Mouse (Mus musculus): ENCODE results near the gene Bcr.
"Not testable (repeated sequence)": the region's sequence is repeated elsewhere in the genome, so short reads cannot be mapped to it uniquely, and the experiment has no call there.

Bcr gene

DNA sequence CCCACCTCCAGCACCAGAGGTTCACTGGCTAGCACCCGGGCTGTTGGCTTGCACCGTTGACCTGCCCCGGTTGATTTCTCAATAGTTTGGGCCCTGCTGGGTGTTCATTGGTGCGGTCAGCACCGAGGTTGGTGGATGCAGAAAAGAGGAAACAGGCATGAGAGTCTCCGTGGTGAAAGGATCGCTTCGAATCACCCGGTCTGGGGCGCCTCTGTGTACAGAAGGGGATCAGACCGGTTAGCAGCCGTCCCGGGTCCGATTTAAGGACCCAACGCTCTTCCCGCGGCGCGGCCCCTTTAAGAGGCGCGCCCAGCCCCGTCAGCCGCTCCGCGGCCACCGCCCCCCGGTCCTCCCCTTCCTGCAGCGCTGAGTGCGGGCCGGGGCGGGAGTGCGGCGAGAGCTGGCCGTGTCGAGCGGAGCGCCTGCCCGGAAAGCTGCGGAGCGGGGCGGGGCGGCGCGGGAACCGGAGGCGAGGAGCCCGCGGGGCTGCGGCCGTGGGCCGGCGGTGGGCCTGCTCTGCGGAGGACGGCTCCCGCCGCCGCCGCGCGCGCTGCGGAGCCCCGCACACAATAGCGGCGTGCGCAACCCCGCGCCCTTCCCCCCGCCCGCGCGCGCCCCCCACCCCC lies at the start of gene Bcr:
TSS of gene Bcr (plus strand) at position 376 of the 626 bp plus-strand sequence.
- DNase-seq = peak; percentile 79

DNA sequence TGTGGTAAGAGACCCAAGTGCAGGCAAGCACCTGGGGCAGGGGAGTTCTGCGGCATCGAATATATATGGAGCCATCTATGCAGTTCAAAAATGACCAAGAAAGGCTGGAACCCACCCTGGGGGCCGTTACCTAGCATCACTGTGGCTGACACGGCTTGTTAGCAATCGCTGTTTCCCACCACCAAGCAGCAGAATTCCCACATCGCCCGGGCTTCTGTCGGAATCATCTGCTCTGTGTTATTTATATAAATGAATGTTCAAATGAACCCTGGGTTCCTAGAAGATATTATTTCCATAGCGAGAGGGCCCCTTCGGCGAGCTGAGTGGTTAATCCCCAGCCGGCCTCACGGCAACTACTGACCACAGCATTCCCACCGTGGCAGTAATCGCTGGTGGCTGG lies 49.7 kb upstream of the Bcr start:
- no peak for DNase-seq

DNA sequence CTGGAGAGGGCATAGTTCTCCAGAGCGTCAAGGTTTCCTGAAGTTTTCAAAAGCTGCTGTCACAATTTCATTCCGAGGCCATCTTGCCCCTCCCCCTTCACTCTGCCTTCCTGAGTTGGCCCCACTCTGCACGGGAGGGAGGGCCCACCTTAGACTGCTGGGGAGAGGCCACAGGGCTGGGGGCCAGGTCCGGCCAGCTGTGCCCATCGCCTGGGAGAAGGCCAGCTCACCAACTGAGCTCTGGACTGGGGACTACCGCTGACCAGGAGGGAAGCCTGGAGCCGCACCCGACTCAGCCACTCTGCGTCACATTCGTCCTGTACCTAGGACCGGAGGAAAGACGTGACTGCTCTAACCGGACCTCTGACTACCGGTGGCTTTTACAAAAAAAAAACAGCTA lies 44.9 kb upstream of the Bcr start:
- DNase-seq = no peak

DNA sequence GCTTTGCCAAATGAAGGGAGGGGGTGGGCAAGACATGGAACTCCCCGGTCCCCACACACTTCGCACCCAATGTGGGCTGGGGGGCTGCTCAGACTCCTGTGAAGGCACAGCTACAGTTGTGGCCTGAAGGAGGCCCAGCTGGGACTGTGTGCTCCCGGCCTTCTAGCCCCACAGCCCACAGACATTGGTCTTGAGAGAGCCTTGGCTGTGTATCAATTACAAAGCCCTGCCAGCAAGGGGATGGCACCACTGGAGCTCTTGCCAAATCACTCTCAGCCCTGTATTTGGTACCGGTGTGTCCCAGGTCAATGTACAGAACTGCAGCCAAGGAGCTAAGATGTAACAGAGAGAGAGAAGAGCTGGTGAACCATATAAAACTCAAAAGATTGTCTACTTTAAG lies 43.9 kb upstream of the Bcr start:
- no peak for DNase-seq

DNA sequence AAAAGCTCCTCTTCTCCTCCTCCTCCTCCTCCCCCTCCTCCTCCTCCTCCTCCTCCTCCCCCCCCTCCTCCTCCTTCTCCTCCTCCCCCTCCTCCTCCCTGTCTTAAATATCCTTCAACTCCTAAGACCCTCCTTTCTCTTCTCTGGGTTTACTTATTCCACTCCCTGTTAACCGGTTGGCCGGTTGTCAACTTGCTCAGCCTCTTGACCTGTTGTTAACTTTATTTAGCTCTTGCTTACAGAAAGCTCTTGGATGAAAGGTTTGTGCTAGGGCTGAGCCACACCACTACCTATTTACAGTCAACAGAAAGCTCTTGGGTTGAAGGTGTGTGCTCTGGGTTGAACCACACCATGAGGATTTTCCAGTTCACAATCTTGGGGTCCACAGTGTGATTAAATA lies 40.1 kb upstream of the Bcr start:
- DNase-seq = no peak

DNA sequence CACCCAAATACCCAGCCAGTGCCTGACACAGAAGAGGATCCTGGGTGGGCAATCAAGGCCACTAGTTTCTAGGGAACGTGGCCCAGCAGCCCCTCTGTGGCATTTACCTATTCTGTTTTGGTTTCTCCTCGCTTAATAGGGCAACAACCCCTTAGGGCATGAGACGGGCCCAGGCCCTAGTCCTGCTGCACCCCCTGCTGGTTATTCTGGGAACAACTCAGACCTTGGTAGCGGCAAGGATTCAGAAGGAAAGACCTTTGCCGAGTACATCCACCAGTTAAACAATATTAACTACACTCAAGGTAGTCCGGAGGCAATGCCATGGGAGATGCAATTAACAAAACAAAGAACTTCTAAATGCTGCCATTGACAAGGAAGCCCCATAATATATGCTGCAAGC lies 39.3 kb upstream of the Bcr start:
- DNase-seq = peak; percentile 66

DNA sequence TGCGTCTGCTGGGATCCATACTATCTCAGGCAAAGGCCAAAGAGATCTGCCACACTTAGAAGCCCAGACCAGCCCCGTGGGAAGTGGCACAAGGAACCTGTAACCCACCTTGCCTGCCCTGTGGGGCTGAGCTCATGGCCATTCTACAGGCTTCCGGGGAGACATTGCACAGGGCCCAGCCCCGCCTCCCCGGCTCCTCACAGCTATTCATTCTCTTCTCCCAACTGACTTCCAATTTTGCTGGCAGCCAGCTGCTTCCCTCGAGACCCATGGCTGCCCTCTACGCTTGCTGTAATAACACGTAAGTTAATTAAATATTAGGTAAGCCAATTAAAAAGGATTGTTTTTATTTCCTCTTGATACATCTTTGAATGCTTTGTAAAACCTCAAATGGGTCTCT lies 33.9 kb upstream of the Bcr start:
- no peak for DNase-seq

DNA sequence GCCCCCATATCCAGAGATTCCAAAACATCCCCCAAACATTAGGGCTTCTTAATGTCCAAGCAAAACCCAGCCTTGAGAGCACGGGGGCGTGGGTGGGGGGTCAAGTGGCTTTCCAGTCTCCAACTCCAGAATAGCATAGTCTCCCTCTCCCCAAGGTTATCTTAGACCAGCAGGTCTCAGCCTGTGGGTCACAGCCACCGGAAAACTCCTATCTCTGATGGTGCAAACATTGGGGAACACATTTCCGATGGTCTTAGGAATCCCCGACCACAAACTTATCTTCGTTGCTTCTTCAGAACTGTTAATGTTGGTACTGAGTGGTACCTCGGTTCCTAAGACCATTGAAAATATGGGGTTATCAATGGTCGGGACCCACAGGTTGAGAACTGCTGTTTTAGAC lies 31.6 kb upstream of the Bcr start:
- DNase-seq = no peak

DNA sequence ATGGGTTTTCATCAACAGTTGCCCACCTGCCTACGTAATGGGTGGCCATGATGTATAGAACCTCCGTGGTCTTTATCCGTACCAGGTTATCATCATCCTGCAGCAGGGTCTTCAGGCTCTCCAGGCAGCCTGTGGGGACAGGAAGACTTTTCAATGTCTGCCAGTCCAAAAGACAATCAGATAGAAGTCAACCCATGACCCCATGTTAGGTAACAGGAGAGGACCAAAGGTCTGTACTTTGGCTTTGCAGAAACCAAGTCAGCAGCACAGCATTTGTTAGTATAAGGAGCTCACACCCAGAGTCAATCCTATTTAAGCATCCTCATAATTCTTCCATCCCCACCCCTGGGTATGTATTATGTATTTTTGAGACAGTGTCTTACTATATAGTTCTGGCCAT lies 30.7 kb upstream of the Bcr start:
- no peak for DNase-seq

DNA sequence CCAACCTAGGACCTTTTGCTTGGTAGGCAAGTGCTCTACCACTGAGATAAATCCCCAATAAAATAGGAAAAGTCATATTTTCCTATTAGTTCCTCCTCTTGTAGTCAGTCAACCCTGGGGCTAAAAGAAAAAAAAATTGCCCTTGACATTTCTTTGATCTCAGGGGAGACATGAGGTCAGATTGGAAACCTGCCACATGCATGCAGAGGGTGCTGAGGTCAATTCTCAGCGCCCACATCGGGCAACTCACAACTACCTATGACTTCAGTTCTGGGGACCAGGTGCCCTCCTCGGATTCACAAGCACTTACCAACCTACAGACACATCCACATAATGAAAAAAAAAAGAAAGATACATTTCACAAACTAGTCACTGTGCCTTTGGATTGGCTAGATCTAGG lies 30.2 kb upstream of the Bcr start:
- DNase-seq = no peak

DNA sequence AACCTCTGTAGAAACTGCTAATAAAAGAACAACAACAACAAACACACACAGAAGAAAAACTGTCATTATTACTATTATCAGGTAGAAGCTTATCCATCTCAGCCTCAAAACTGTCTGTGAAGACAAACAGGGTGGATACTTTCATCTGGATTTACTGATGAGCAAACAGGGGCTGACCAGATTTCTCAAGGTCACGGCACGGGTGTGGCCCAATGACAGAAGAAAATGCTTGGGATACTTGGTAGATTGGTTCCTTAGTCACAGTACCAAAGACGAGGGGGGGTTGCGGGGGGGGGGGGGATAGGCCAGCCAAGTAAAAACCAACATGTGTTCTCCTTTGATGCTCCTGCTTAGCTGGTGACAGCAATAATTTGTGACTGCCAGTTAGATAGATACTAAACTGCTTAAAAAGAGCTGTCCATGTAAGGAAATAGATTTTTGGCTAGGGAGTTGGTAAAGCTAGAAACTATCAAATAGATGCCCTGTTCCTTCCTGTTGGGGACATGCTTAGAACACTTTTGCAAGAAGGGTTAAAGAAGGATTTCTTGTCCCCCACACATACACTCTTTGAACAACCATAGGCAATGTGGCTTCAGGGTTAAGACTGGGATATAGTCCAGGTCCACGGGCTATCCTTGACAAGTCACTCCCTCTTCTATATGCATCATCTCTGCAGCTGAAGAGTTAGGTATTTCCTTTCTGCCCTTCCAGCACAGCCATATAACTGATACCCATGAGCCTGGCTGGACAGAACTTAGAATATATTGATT lies 28.9 kb upstream of the Bcr start:
- DNase-seq = no peak

DNA sequence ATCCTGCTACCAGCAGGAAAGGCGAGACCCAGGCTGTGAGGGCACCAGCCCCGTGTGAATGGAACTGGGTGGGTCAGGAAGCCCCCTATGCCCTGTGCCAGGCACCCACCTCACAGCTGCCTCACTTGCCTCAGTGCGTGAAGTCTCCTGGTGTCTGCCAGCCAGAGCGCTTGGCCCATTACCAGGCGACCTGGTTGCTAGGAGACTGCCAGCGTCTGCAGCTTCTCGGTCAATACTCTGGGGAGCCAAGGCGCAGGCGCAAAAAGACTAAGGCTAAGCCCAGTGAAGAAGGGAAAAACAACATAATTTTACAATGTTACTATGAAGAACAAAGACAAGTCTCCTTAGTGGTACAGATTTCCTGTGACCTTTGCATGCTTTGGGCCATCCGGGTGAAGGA lies 28.0 kb upstream of the Bcr start, which contains the start of gene Rsph14:
TSS of gene Rsph14 (minus strand) at position 192 of the 400 bp plus-strand sequence.
- peak; percentile 61 for DNase-seq

DNA sequence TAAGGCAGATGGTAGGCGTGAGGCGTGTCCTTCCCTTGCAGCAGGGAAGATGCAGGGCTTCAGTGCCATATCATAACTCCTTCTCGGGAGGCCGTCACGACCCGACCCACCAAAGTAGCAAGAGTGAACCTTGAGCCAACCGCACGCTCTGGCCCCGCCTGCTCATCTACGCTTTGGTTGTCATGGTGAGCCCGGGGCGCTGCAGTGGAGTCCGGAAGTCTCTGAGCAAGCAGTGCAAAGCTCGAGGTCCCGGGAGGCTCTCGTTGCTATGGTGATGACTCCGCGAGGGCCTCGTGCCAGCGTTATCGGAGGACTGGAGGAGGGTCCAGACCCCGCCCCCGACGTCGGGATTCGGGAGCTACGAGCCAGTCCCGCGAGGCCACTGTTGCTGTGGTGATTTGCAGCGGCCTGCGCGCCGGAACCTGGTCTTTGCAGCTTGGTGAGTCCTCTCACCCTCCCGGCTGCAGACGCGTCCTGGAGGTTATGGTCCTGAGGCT lies 23.5 kb upstream of the Bcr start, which contains the start of gene Rab36:
TSS of gene Rab36 (plus strand) at position 176 of the 497 bp plus-strand sequence.
- DNase-seq = peak; percentile 85

DNA sequence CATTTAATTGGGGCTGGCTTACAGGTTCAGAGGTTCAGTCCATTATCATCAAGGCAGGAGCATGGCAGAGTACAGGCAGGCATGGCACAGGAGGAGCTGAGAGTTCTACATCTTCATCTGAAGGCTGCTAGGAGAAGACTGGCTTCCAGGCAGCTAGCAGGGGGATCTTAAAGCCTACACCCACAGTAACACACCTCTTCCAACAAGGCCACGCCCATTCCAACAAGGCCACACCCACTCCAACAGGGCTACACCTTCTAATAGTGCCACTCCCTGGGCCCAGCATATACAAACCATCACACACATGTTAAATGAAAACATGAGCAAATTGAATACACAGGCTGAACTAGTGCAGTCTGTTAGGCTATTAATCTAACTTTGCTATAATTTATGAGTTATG lies 18.3 kb upstream of the Bcr start:
- DNase-seq = not testable (repeated sequence)

DNA sequence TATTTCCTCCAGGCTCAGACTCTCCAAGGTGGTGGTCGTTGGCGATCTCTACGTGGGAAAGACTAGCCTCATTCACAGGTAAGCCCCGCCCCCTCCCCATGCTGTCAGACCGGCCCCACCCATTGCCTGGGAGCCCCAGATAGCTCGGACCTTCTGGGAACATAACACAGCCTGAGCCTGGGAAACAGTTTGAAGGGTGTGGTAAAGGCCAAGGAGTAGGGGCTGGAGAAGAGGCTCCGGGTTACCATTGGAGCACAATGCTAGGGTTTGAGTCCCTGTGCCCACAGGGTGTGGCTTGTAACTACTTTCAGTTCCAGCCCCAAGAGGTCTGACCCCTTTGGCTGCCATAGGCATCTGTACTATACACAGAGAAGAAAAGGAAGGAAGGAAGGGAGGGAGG lies 15.9 kb upstream of the Bcr start:
- DNase-seq = no peak

DNA sequence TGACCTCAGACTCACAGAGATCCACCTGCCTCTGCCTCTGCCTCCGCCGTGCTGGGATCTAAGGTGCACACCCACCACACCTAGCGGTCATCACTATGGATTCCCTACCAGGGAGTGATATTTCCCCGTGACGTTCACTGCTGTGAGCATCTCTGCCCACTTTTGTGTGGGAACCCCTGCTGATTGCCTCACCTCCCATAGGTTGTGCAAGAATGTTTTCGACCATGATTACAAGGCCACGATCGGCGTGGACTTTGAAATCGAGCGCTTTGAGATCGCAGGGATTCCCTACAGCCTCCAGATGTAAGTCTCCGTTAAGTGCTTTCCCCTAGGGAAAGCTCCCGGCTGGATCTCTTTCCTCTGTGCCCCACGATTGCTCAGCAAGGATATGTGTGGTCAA lies 14.6 kb upstream of the Bcr start:
- DNase-seq = no peak

DNA sequence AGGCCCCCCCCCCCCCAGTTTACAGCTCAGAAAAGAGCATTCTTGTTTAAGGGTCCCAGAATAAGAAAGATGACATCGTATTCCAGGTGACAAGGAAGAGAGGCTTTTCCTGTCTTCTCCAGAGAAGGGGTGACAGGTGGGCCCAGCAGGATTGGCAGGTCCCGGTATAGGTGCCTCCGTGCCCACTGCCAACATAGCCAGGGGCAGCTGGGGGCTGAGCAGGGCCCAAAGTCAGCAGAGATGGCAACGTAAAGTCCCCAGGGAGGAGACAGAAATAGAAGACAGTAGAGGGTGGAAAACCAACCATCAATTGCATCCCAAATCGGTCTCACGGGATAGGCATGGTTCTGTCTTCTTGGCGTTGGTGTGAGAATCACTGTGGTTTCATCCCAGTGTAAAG lies 11.7 kb upstream of the Bcr start:
- no peak for DNase-seq

DNA sequence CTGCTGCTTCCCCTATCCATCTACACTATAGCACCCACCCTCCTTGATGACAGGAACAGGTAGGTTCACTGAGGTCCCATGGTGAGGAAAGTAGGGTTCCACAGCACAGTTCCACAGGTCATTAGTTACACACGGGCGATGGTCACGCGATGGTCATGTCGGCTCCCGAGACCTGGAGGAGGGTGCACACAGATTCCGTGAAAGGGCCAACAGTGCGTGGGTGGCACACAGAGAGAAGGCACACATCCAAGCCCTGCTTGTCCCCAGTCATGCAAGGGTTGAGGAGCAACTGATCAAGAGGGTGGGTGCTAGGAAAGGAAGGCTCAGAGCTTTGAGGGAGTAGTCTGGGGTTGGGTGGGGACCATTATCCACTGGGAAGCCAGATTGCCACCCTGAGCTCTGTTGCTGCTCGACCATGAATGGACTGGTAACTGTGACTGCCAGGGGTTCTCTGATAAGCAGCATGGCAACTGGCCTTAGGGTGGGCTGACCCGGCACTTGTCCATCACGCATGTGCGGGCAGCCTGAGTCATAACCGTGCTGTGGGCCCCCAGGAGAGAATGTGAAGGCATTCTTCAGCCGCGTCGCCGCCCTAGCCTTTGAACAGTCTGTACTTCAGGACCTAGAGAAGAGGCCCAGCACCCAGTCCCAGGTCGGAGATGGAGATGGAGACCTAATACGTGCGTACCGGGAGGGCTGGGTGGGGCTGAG lies 8.9 kb upstream of the Bcr start:
- DNase-seq = no peak

DNA sequence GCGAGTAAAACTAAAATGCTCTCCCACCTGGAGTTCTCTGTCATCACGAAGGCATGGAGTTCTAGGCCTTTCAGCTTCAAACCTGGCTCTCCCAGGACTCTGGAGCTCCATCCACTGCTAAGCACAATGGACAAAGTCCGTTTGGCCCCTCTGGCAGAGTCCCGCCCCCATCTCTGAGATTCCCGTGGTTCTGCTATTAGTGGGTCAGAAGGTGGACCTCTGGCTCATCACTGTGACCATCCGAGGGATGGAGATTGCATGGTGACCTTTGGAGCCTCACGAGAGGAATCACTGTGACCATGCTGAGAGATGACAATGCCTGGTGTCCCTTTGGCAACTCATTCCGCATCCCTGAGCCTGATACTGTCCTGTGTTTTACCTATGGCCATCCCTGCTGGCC lies 7.5 kb upstream of the Bcr start:
- no peak for DNase-seq

DNA sequence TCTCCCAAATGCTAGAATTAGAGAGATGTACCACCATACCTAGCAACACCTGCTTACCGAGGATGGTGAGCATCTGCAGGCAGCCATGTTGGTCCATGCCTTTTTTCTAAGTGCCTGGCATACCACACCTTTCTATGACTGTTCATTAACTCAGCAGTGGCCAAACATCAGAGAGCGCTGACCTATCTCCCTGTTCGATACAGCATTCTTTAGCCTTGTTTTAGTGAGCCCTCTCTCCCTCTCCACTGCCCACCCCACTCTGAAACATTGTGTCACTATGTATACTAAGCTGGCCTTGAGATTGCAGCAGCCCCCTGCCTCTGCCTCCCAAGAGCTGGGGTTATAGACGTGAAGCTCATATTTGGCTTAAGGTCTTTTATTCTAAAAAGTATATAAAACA lies 6.7 kb upstream of the Bcr start:
- no peak for DNase-seq

DNA sequence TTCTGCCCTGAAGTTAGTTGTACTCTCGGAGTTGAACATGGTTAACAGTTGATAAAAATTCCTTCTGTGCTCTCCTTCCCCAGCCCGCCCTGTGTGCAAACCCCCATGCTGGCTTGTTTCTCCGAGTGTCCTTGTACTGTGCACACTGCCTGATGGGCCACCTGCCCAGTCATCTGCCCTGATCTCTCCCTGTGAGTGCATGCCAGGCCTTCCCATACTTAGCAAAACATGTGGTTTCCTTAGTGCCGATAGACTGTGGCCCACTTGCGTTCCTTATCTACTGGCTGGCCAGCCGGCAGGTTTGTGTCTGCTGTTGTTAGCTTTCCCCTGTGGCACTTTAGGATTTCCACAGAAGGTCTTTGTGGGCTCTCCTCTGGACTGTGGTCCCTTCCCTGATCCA lies 6.3 kb upstream of the Bcr start:
- no peak for DNase-seq

DNA sequence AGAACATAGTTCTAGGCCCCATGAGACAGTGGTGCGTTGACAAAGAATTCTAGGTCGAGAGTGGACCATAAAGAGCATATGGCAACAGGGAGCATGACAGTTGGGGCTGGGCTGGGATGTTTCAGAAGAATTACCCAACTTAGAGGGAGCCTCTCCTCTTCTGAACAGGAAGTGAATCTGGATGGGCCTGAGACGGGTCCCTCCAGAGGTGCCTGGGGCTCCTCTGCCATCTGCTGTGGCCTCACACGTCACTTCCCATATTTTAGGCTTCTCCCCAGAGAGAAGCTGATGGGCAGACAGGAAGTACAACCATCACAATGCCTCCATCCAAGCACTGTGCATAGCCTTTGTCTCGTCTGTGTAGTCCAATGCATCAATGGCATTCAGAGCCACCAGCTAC lies 4.7 kb upstream of the Bcr start:
- no peak for DNase-seq

DNA sequence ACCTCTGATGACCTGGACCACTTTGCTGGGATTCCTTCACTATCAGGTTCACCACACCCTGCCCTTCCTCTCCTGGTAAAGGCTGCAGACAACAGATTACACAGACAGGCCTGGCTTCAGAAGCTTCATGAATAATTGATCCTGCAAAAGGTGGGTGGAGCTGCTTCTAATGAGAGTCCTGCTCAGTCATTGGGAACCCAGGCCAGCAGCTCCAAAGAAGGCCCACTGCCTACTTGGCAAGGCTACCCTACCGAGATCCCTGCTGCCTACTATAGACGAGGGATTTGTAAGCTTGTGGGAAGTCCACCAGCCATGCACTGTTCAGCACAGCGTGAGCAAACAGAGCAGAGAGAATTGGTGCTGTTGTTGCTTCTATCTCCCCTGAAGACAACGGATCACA lies 4.1 kb upstream of the Bcr start:
- DNase-seq = no peak

DNA sequence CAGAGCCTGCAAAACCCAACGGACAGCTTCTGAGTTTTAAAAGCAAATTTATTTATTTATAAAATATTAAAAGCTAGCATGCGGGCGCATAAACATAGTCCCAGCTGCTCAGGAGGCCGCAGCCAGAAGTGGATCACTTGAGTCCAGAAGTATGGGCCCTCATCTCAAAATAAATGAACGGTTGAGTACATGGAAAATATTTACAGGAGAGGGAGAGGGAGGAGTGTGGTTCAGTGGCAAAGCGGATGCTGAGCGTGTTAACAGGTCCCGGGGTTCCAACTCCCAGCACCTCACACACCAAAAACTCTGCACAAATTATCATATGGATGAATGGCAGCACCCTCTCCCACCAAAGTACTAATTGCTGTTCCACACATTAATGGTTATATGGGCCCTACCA lies 2.1 kb upstream of the Bcr start:
- no peak for DNase-seq

All from cerebellum, adult 11-12 months (tissue).